Comparison of ENCODE assay signal across 11 mouse cellular contexts in genomic region chr1:106280171-106280913, GRCm38 (mm10).
DNase-seq lines count a peak whose midpoint lies in the region; ATAC-seq and TF ChIP-seq lines count a peak whose summit lies in the region.
"Had no signal": no experiment of that assay in that cellular context is flagged by ENCODE, and none has a peak within 500 bp of the region (broad histone marks: within the 10 kb centered on the region; RNA-seq: fewer than 3 reads in every experiment).

No protein-coding gene starts in this region.

- H3K4me1 ChIP-seq in heart, embryonic 12.5 days (replicated peaks): peaks cover 28% of the 10 kb centered on the region
- no peaks in the 10 kb centered on the region for H3K4me1 ChIP-seq in G1E (ENCODE audit: insufficient read depth, low read depth, low read length)

- DNase-seq in heart, adult 18-20 months: peak; percentile 73 to 77
- no peak for DNase-seq in G1E (ENCODE audit: low spot score)
- peak; percentile 64 for DNase-seq in heart, adult 8-10 months (ENCODE audit: low spot score)
- peak; percentile 38 to 57 for DNase-seq in kidney, postnatal 25 days
- DNase-seq in embryo, embryonic 11 days: no peak
- no peak for DNase-seq in cerebellum, postnatal 36 days
- DNase-seq: layer of hippocampus, adult 9-11 months had no signal

- H3K4me3 ChIP-seq in heart, embryonic 12.5 days: no peak overlapping the region
- H3K4me3 ChIP-seq in G1E (ENCODE audit: low read depth, low read length): no peak overlapping the region
- H3K4me3 ChIP-seq: heart, embryonic 13.5 days; stomach, embryonic 15.5 days had no signal

- no peak for ATAC-seq in heart, embryonic 12.5 days (ENCODE audit: insufficient number of reproducible peaks, low FRiP score)
- ATAC-seq in G1E (ENCODE audit: extremely low read depth, insufficient number of reproducible peaks, low FRiP score, poor library complexity, severe bottlenecking): 0 out of 2 replicates have a peak, but pooled peaks have one; percentile 2

- no peaks in the 10 kb centered on the region for H3K9me3 ChIP-seq in heart, embryonic 12.5 days (replicated peaks)
- H3K9me3 ChIP-seq in G1E (replicated peaks): no peaks in the 10 kb centered on the region
- H3K9me3 ChIP-seq: heart, embryonic 13.5 days; stomach, embryonic 15.5 days had no signal

- 70% methylated on average over 8 of the region's 8 CpGs for WGBS in heart, embryonic 12.5 days

- no peak overlapping the region for H3K9ac ChIP-seq in heart, embryonic 12.5 days
- H3K9ac ChIP-seq: heart, embryonic 13.5 days; stomach, embryonic 15.5 days had no signal

- H3K36me3 ChIP-seq in heart, embryonic 12.5 days: 0 out of 2 replicates have a peak, but pooled peaks cover 3% of the 10 kb centered on the region
- H3K36me3 ChIP-seq in G1E (replicated peaks): peaks cover 5% of the 10 kb centered on the region
- H3K36me3 ChIP-seq: heart, embryonic 13.5 days; stomach, embryonic 15.5 days had no signal

- H3K27ac ChIP-seq in heart, embryonic 12.5 days (ENCODE audit: poor library complexity, severe bottlenecking): no peak overlapping the region
- H3K27ac ChIP-seq: stomach, embryonic 15.5 days had no signal

- no peak overlapping the region for H3K4me2 ChIP-seq in heart, embryonic 12.5 days
- H3K4me2 ChIP-seq: heart, embryonic 13.5 days; midbrain, embryonic 11.5 days; stomach, embryonic 15.5 days had no signal

- no peak for TF ChIP-seq CTCF in G1E (IDR thresholded peaks at IDR 0.05; ENCODE audit: low read depth, low read length)

- H3K27me3 ChIP-seq in heart, embryonic 12.5 days (replicated peaks): no peaks in the 10 kb centered on the region
- no peaks in the 10 kb centered on the region for H3K27me3 ChIP-seq in G1E (ENCODE audit: insufficient read depth, low read length)
- H3K27me3 ChIP-seq: heart, embryonic 13.5 days; stomach, embryonic 15.5 days had no signal

Comparison
In these comparisons a context has a peak if more than half of its experiments do, and no peak if none do; other contexts are left out.
1. DNase-seq: peak in heart, adult 18-20 months (2 of 2), heart, adult 8-10 months (single experiment) and kidney, postnatal 25 days (2 of 2); none in G1E (single experiment), embryo, embryonic 11 days (single experiment) and cerebellum, postnatal 36 days (0 of 2).